Mouse (Mus musculus): ENCODE data around the gene Zp3. TPM values are rescaled to one million over a fixed set of nuclear protein-coding genes. Genes with fewer than 3 reads are reported as not detected.

Zp3 gene
- total RNA-seq (2015; ENCODE audit: low replicate concordance) = not detected in 2 replicates
- total RNA-seq (2017; ENCODE audit: low replicate concordance) = not detected in 2 replicates

GRCm38 (mm10) chr5:135979904-135980303 lies at the start of gene Zp3:
Zp3 (plus strand) TSS chr5:135980099.
- ATAC-seq (replicated peaks; ENCODE audit: low FRiP score, poor library complexity, severe bottlenecking) = no peak

DNA sequence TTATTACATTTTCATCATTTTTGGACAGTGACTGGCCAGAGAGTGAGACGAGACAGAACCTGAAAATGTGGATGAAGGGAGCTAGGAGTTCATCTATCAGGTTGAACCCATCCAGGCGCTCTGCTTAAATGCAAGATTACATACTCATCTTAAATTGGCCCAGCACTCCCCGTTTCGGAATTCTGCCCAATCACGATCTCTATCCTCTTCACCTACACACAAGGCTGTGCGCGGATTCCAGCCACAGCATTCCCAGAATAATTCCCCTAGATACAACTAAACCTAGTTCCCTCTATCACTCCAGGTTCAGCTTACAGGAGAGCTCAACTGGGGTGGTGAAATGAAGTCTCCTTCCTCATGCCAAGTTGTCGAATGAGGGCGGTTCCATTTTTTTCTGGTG lies 48.4 kb upstream of the Zp3 start:
- ATAC-seq (replicated peaks; ENCODE audit: low FRiP score, poor library complexity, severe bottlenecking) = no peak

DNA sequence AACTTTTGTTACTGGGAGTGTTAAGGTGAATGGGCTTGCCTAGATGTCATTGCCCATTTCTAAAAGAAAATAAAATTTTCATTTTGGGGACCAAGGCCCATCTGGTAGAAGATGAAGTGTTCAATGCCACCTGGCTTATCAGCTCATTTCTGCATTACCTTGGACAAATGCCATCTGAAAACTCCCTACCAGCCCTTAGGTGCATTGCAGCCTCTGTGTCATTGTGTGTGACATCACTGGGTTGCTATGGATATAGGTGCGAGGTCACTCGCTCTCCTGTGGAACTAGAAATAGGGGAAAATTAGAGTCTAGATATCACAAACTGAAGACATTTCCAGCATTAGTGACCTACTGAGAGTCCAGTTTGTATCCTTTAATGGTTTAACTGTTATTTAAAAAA lies 47.5 kb upstream of the Zp3 start:
- ATAC-seq (replicated peaks; ENCODE audit: low FRiP score, poor library complexity, severe bottlenecking) = no peak

DNA sequence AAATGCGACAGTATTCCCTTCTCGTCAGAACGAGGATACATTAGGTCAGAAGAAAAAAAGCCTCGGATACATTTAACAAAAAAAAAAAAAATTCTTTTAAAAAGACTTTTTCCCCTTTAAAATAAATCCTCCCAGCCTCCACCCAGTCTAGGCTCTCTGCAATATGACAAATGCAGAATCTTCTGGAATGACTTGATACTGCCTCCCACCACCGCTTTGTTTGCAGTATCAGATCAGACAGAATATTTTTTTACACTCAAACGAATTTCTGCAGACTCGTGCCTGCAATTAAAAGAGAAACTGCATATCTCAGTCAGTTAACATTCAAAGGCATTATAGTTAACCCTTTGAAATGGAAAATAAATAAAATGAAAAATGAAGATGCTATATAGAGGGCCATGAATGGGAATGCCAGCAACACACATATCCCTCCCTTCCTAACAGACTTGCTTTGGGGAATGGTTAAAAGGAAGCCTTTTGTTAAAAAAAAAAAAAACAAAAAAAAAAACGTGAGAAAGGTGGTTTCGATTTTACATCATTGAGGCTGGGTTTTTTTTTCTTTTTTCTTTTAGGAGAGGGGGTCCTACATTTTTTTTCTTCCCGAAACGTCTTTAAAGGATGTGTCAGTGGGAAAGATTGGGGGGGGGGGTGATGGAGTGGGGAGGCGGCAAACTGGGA lies 46.5 kb upstream of the Zp3 start:
- ATAC-seq (replicated peaks; ENCODE audit: low FRiP score, poor library complexity, severe bottlenecking) = no peak

DNA sequence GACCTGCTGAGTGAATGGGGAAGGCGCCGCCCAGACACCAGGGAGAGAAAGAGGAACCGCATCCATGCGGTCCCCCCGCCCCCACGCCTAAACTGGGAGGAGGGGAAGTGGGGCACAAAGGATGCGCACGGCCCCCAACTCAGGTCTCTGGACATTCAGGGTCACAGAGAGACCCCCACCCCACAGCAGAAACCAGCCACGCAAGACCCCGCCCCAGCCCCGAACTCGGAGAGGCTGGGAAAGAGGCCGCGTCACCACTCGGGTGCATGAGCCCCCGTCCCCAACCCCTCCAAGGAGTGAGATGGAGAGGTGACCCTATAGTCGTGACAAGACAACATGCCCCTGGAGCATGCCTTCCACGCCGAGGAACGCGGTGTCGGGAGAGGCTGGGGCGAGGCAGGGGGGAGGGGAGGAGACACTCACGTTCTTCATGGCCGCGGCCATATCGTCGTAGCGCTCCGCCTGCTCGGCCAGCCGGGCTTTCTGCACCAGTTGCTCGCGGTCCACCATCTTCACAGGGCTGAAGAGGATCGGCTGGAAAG lies 45.9 kb upstream of the Zp3 start:
- peak; percentile 78 for ATAC-seq (replicated peaks; ENCODE audit: low FRiP score, poor library complexity, severe bottlenecking)

DNA sequence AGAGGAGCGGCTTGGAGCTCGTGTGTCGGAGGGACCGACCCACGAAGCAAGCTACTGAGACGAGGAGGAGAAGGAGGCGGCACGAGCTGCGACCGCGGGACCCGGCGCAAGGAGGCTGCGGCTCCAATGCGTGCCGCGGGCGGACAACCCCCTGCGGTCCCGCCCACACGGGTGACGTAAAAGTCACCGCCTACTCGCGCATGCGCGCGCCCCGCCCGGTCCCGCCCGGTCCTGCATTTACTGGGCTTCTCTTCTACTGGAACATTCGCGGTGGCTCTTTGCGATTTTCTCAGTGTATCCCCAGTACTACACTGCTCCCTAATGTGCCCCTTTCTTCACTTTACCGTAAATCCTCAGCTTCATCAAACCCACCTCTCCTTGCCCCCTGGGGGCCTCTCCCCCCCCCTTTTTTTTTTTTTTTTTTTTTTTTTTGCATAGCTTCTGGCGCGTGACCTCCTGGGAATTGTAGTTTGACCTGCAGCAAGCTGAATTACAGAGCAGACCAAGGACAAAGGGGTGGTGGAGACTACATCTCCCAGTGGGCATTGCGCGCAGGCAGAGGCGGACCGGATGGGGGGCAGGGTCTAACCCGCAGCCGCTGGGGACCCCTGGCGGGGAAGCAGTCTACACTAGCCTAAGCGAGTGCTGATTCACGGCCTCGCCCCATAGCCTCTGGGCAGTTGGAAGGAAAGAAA lies 45.3 kb upstream of the Zp3 start, which contains the start of gene Ywhag:
Ywhag (minus strand) TSS at position 136 of the 695 bp plus-strand sequence.
- peak; percentile 88 for ATAC-seq (replicated peaks; ENCODE audit: low FRiP score, poor library complexity, severe bottlenecking)

GRCm38 (mm10) chr5:135935176-135935523 lies 44.7 kb upstream of the Zp3 start:
- no peak for ATAC-seq (replicated peaks; ENCODE audit: low FRiP score, poor library complexity, severe bottlenecking)

- ATAC-seq (replicated peaks; ENCODE audit: low FRiP score, poor library complexity, severe bottlenecking) = no peak
These were observed 44.2 kb upstream of the Zp3 start for GRCm38 (mm10) chr5:135935641-135936190.

DNA sequence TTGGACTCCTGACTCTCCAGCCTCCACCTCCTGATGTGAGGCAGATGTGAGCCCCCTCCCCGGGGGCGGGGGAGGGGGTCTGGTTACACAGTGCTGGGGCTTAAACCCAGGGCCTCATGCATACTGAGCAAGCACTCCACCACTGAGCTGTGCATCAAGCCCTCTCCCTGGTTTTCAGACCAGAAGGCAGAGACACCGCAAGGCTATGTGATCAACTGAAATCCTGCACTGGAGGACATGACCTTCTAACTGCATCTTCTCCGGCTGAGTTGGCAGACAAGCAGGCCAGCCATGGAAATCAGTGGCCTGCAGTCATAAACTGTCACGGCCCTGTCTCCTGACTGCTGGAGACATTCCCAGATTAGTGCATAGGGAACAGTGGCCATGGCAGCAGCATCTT lies 39.3 kb upstream of the Zp3 start:
- ATAC-seq (replicated peaks; ENCODE audit: low FRiP score, poor library complexity, severe bottlenecking) = no peak

DNA sequence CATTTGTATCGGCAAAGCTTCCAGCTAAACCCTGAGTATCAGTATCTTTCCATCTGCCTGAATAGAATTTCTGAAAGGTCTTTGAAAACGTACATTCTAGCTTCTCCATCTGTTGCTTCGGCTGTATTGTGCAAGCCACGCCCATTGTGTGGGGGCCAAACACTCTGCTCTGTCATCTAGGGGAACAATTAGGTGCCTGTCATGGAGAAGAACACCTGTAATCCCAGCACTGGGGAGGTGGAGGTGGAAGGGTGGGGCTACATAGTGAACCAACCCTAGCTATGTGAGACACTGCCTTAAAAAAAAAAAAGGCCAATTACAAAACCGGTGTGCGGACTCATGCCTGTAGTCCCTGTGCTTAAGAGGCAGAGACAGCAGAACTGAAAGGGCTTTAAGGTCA lies 37.2 kb upstream of the Zp3 start:
- ATAC-seq (replicated peaks; ENCODE audit: low FRiP score, poor library complexity, severe bottlenecking) = no peak

GRCm38 (mm10) chr5:135945916-135946408 lies 33.9 kb upstream of the Zp3 start:
- no peak for ATAC-seq (replicated peaks; ENCODE audit: low FRiP score, poor library complexity, severe bottlenecking)

DNA sequence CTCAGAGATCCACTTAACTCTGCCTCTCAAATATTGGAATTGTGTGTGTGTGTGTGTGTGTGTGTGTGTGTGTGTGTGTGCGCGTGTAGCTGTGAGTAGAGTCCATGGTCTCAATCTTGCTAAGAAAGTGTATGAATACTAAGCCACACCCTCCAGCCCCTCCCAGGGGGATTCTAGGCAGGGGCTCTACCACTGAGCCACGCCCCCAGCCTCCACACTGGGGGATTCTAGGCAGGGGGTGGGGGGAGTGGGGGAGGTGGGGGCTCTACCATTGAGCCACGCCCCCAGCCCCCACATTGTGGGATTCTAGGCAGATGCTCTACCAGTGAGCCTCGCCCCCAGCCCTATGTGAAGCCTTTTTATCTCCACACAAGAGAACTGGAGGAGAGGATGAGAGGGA lies 33.3 kb upstream of the Zp3 start:
- no peak for ATAC-seq (replicated peaks; ENCODE audit: low FRiP score, poor library complexity, severe bottlenecking)

GRCm38 (mm10) chr5:135950710-135951412 lies 29.0 kb upstream of the Zp3 start:
- peak; percentile 88 for ATAC-seq (replicated peaks; ENCODE audit: low FRiP score, poor library complexity, severe bottlenecking)

- ATAC-seq (replicated peaks; ENCODE audit: low FRiP score, poor library complexity, severe bottlenecking) = peak; percentile 23; the same call in 1 of the 2 replicates
These were observed 28.2 kb upstream of the Zp3 start for GRCm38 (mm10) chr5:135951660-135952059.

DNA sequence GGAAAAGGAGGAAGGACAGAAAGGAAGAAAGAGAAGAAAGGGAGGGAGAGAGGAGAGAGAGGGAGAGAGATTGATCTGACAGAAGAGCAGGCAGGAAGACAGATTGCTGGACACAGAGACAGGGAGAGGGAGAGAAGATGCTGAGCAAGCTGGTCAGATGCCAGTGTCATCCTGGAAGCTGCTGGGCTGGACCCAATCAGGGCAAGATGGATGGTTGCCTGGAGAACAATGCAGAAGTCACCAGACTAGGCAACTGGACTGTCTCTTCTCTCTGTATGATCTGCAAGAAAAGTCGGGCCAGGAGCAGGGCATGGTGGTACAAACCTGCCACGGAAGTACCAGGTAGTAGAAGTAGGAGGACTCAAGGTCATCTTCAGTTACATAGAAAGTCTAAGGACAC lies 27.1 kb upstream of the Zp3 start:
- no peak for ATAC-seq (replicated peaks; ENCODE audit: low FRiP score, poor library complexity, severe bottlenecking)

- ATAC-seq (replicated peaks; ENCODE audit: low FRiP score, poor library complexity, severe bottlenecking) = no peak
These were observed 23.3 kb upstream of the Zp3 start for GRCm38 (mm10) chr5:135956300-135957206.

DNA sequence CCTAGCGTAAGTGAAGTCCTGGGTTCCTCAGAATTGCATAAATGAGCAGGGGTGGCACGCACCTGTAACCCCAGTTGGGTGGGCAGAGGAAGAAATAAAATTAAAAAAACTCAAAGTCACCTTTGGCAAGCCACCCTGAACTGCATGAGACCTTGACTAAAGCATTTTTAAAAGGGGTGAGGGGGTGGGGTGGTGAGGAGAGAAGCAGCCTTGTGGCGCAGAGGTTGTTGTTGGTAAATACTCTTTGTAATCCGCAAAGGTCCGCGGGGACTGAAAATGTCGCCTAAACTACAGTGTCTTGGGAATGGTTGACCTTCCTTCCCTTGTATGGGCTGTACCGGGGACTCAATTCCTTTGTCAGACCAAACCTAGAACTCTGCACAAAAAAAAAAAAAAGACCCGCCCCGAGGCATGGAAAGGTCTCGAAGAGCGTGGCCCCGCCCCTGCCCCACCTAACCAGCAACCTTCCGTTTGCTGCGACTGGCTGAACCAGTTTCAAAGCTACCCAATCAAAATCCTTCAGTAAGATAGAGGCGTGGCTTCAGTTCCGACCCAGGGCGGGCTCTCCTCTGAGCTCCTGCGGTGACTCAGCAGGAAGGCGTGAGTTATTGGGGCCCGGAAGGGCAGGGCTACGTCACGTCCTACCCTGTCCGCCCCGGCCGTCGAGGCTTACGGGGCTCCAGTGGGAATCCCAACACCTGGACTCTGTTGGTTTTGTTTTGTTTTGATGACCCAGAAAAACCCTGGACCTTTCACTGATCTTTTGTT lies 22.5 kb upstream of the Zp3 start:
- ATAC-seq (replicated peaks; ENCODE audit: low FRiP score, poor library complexity, severe bottlenecking) = peak; percentile 86

DNA sequence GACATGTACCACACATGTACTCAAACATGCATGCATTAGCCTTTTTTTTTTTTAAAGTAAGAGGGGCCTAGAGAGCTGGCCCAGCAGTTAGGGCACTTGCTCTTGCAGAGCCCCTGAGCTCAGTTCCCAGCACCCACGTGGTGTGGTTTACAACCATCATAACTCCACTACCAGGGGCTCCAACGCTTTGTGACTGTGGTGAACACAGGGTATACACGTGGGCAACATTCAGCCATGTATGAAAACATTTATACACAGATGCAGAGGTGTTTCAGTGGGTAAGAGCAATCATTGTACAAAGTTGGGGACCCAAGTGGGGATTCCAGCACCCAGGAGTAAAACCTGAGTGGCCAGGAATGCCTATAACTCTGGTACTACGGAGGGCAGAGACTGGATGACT lies 21.5 kb upstream of the Zp3 start:
- no peak for ATAC-seq (replicated peaks; ENCODE audit: low FRiP score, poor library complexity, severe bottlenecking)
